Mouse (Mus musculus) embryonic facial prominence, embryonic 13.5 days (tissue): ENCODE measurements around the gene Tfpi2. TPM values are rescaled to one million over a fixed set of nuclear protein-coding genes. Genes with fewer than 3 reads are reported as not detected.

Experiments used
- polyA plus RNA-seq: library from polyadenylated mRNA; unstranded; fragments of >200 nt; fragmentation: Nextera tagmentation; extraction: Ambion mirVana; gene quantifications from 2 replicates; pipeline ENCODE4 v1.2.1, GENCODE M21; 2015

Tfpi2 gene
- polyA plus RNA-seq, 1 experiment from 2014 or later = 1.5 TPM

Other genes starting within 250 kb of the Tfpi2 start
- 0.28 and 0.44 TPM in 2 replicates for gene Calcr, start 224.2 kb downstream of the Tfpi2 start, polyA plus RNA-seq
- gene Gngt1, start 4.9 kb upstream of the Tfpi2 start, polyA plus RNA-seq = 0.30 and 0.41 TPM in 2 replicates
- gene Gng11, start 15.0 kb upstream of the Tfpi2 start, polyA plus RNA-seq = 63.7 and 70.9 TPM in 2 replicates
- 82.6 and 84.3 TPM in 2 replicates for gene Bet1, start 98.1 kb upstream of the Tfpi2 start, polyA plus RNA-seq